Mouse (Mus musculus): ENCODE measurements around the gene Camkk2. TPM values are rescaled to one million over a fixed set of nuclear protein-coding genes. Genes with fewer than 3 reads are reported as not detected.

The Camkk2 gene
- polyA plus RNA-seq, 2 experiments from 2014 or later, result 2.8 to 2.9 TPM

GRCm38 (mm10) chr5:122780791-122781432 lies 1.7 kb upstream of the Camkk2 start:
- ATAC-seq, result no peak

GRCm38 (mm10) chr5:122778231-122779226 lies 680 bp downstream of the Camkk2 start:
- ATAC-seq, result peak; percentile 15

- no peak for ATAC-seq
Measured at GRCm38 (mm10) chr5:122777322-122777721, 1.9 kb downstream of the Camkk2 start.

GRCm38 (mm10) chr5:122775646-122776286 lies 3.4 kb downstream of the Camkk2 start:
- no peak for ATAC-seq

GRCm38 (mm10) chr5:122774743-122775611 lies 4.2 kb downstream of the Camkk2 start:
- ATAC-seq, result no peak

GRCm38 (mm10) chr5:122773756-122774155 lies 5.5 kb downstream of the Camkk2 start:
- no peak for ATAC-seq

GRCm38 (mm10) chr5:122771428-122771827 lies 7.8 kb downstream of the Camkk2 start:
- ATAC-seq, result no peak

GRCm38 (mm10) chr5:122770806-122771261 lies 8.4 kb downstream of the Camkk2 start:
- no peak for ATAC-seq

- ATAC-seq, result no peak
Measured at GRCm38 (mm10) chr5:122770304-122770703, 8.9 kb downstream of the Camkk2 start.

GRCm38 (mm10) chr5:122769101-122769568 lies 10.1 kb downstream of the Camkk2 start:
- ATAC-seq, result no peak

- no peak for ATAC-seq
Measured at GRCm38 (mm10) chr5:122767283-122767682, 11.9 kb downstream of the Camkk2 start.

- ATAC-seq, result no peak
Measured at GRCm38 (mm10) chr5:122764032-122764464, 15.2 kb downstream of the Camkk2 start.

GRCm38 (mm10) chr5:122763271-122764031 lies 15.8 kb downstream of the Camkk2 start:
- no peak for ATAC-seq

GRCm38 (mm10) chr5:122756680-122757079 lies 22.5 kb downstream of the Camkk2 start:
- no peak for ATAC-seq

GRCm38 (mm10) chr5:122756144-122756543 lies 23.1 kb downstream of the Camkk2 start:
- no peak for ATAC-seq

GRCm38 (mm10) chr5:122755620-122756019 lies 23.6 kb downstream of the Camkk2 start:
- no peak for ATAC-seq

GRCm38 (mm10) chr5:122754477-122754876 lies 24.7 kb downstream of the Camkk2 start:
- ATAC-seq, result no peak

- no peak for ATAC-seq
Measured at GRCm38 (mm10) chr5:122747950-122748349, 31.3 kb downstream of the Camkk2 start.

- no peak for ATAC-seq
Measured at GRCm38 (mm10) chr5:122743880-122744422, 35.3 kb downstream of the Camkk2 start.

- no peak for ATAC-seq
Measured at GRCm38 (mm10) chr5:122736761-122737160, 42.4 kb downstream of the Camkk2 start.

- ATAC-seq, result no peak
Measured at GRCm38 (mm10) chr5:122735853-122736252, 43.4 kb downstream of the Camkk2 start.
